Mouse (Mus musculus): ENCODE data around the gene Gpr146. TPM values are rescaled to one million over a fixed set of nuclear protein-coding genes. Genes with fewer than 3 reads are reported as not detected.

Gpr146 gene
- polyA plus RNA-seq, 2 experiments: 1.9 to 2.3 TPM

GRCm38 (mm10) chr5:139335634-139336033 is 41.9 kb upstream of the Gpr146 start:
- TF ChIP-seq POLR2A (IDR thresholded peaks at IDR 0.05; ENCODE audit: borderline replicate concordance, extremely low read depth, insufficient read depth, insufficient read length): no peak
- peaks cover 52% of the 10 kb centered on the region for H3K36me3 ChIP-seq (ENCODE audit: control insufficient read depth, insufficient read depth, low read length)
- DNase-seq (ENCODE audit: low spot score) (no peak), ATAC-seq (ENCODE audit: low FRiP score, low read depth) (no peak)
- H3K9me3 ChIP-seq (ENCODE audit: control insufficient read depth, low read length): no peaks in the 10 kb centered on the region
- H3K27ac ChIP-seq (replicated peaks; ENCODE audit: low read depth, low read length): no peak overlapping the region
- WGBS: 93% methylated on average over 4 of the region's 4 CpGs
- H3K27me3 ChIP-seq (ENCODE audit: control insufficient read depth, insufficient read depth, low read length): no peaks in the 10 kb centered on the region
- H3K4me2 ChIP-seq (replicated peaks; ENCODE audit: low read depth, low read length, severe bottlenecking): no peak overlapping the region
- H3K4me3 ChIP-seq (replicated peaks; ENCODE audit: low read length): no peak overlapping the region
- no peak overlapping the region for H3K9ac ChIP-seq (ENCODE audit: low read depth, low read length, severe bottlenecking)
- H3K4me1 ChIP-seq (ENCODE audit: control insufficient read depth, insufficient read depth, low read length): no peaks in the 10 kb centered on the region

- no peak overlapping the region for H3K27ac ChIP-seq (replicated peaks; ENCODE audit: low read depth, low read length)
- ATAC-seq (ENCODE audit: low FRiP score, low read depth): no peak
- no peaks in the 10 kb centered on the region for H3K9me3 ChIP-seq (ENCODE audit: control insufficient read depth, low read length)
- no peaks in the 10 kb centered on the region for H3K27me3 ChIP-seq (ENCODE audit: control insufficient read depth, insufficient read depth, low read length)
- no peak overlapping the region for H3K9ac ChIP-seq (ENCODE audit: low read depth, low read length, severe bottlenecking)
- no peak overlapping the region for H3K4me2 ChIP-seq (replicated peaks; ENCODE audit: low read depth, low read length, severe bottlenecking)
- no peak for DNase-seq (ENCODE audit: low spot score)
- TF ChIP-seq POLR2A (IDR thresholded peaks at IDR 0.05; ENCODE audit: borderline replicate concordance, extremely low read depth, insufficient read depth, insufficient read length): no peak
- peaks cover 72% of the 10 kb centered on the region for H3K36me3 ChIP-seq (ENCODE audit: control insufficient read depth, insufficient read depth, low read length)
- 79% methylated on average over 13 of the region's 13 CpGs for WGBS
- H3K4me1 ChIP-seq (ENCODE audit: control insufficient read depth, insufficient read depth, low read length): no peaks in the 10 kb centered on the region
- no peak overlapping the region for H3K4me3 ChIP-seq (replicated peaks; ENCODE audit: low read length)
These were observed 39.6 kb upstream of the Gpr146 start for GRCm38 (mm10) chr5:139337826-139338370.

GRCm38 (mm10) chr5:139338403-139338802 is 39.1 kb upstream of the Gpr146 start:
- ATAC-seq (ENCODE audit: low FRiP score, low read depth) (no peak), DNase-seq (ENCODE audit: low spot score) (no peak)
- Histone ChIP-seq H3K9ac (ENCODE audit: low read depth, low read length, severe bottlenecking) (no peak overlapping the region), H3K4me3 (replicated peaks; ENCODE audit: low read length) (no peak overlapping the region), H3K36me3 (ENCODE audit: control insufficient read depth, insufficient read depth, low read length) (peaks cover 73% of the 10 kb centered on the region), H3K4me1 (ENCODE audit: control insufficient read depth, insufficient read depth, low read length) (no peaks in the 10 kb centered on the region), H3K4me2 (replicated peaks; ENCODE audit: low read depth, low read length, severe bottlenecking) (no peak overlapping the region), H3K9me3 (ENCODE audit: control insufficient read depth, low read length) (no peaks in the 10 kb centered on the region), H3K27me3 (ENCODE audit: control insufficient read depth, insufficient read depth, low read length) (no peaks in the 10 kb centered on the region), H3K27ac (replicated peaks; ENCODE audit: low read depth, low read length) (no peak overlapping the region)
- no peak for TF ChIP-seq POLR2A (IDR thresholded peaks at IDR 0.05; ENCODE audit: borderline replicate concordance, extremely low read depth, insufficient read depth, insufficient read length)
- 82% methylated on average over 3 of the region's 3 CpGs for WGBS

- 0 out of 2 replicates have a peak, but pooled peaks cover 5% of the 10 kb centered on the region for H3K4me1 ChIP-seq (ENCODE audit: control insufficient read depth, insufficient read depth, low read length)
- no peak overlapping the region for H3K9ac ChIP-seq (ENCODE audit: low read depth, low read length, severe bottlenecking)
- WGBS: 88% methylated on average over 11 of the region's 11 CpGs
- peaks cover 73% of the 10 kb centered on the region for H3K36me3 ChIP-seq (ENCODE audit: control insufficient read depth, insufficient read depth, low read length)
- no peak for DNase-seq (ENCODE audit: low spot score)
- H3K4me3 ChIP-seq (replicated peaks; ENCODE audit: low read length): no peak overlapping the region
- H3K9me3 ChIP-seq (ENCODE audit: control insufficient read depth, low read length): no peaks in the 10 kb centered on the region
- no peak for ATAC-seq (ENCODE audit: low FRiP score, low read depth)
- no peak overlapping the region for H3K27ac ChIP-seq (replicated peaks; ENCODE audit: low read depth, low read length)
- TF ChIP-seq POLR2A (IDR thresholded peaks at IDR 0.05; ENCODE audit: borderline replicate concordance, extremely low read depth, insufficient read depth, insufficient read length): no peak
- H3K4me2 ChIP-seq (replicated peaks; ENCODE audit: low read depth, low read length, severe bottlenecking): no peak overlapping the region
- no peaks in the 10 kb centered on the region for H3K27me3 ChIP-seq (ENCODE audit: control insufficient read depth, insufficient read depth, low read length)
These were observed 38.6 kb upstream of the Gpr146 start for GRCm38 (mm10) chr5:139338891-139339290.

- Histone ChIP-seq H3K36me3 (ENCODE audit: control insufficient read depth, insufficient read depth, low read length) (peaks cover 35% of the 10 kb centered on the region), H3K4me3 (replicated peaks; ENCODE audit: low read length) (peak overlapping the region; percentile 83), H3K9ac (ENCODE audit: low read depth, low read length, severe bottlenecking) (peak overlapping the region; percentile 86), H3K27ac (replicated peaks; ENCODE audit: low read depth, low read length) (0 out of 2 replicates have a peak overlapping the region, but pooled peaks have one; percentile 55), H3K4me2 (replicated peaks; ENCODE audit: low read depth, low read length, severe bottlenecking) (peak overlapping the region; percentile 93), H3K9me3 (ENCODE audit: control insufficient read depth, low read length) (no peaks in the 10 kb centered on the region), H3K27me3 (ENCODE audit: control insufficient read depth, insufficient read depth, low read length) (no peaks in the 10 kb centered on the region), H3K4me1 (ENCODE audit: control insufficient read depth, insufficient read depth, low read length) (0 out of 2 replicates have a peak, but pooled peaks cover 7% of the 10 kb centered on the region)
- WGBS: 6% methylated on average over 12 of the region's 12 CpGs
- DNase-seq (ENCODE audit: low spot score) (peak; percentile 81), ATAC-seq (ENCODE audit: low FRiP score, low read depth) (peak; percentile 72)
- TF ChIP-seq POLR2A (IDR thresholded peaks at IDR 0.05; ENCODE audit: borderline replicate concordance, extremely low read depth, insufficient read depth, insufficient read length): no peak
These were observed 33.3 kb upstream of the Gpr146 start for GRCm38 (mm10) chr5:139344021-139344686.

All from limb, embryonic 14.5 days (tissue).